Mouse (Mus musculus): ENCODE results near the gene Ap3b2. TPM values are rescaled to one million over a fixed set of nuclear protein-coding genes. Genes with fewer than 3 reads are reported as not detected.

Gene Ap3b2
- total and polyA plus RNA-seq, 3 experiments = 0.12 to 0.34 TPM; not detected in 1

GRCm38 (mm10) chr7:81538070-81538675 lies 44.4 kb upstream of the Ap3b2 start:
- TF ChIP-seq POLR2A (IDR thresholded peaks at IDR 0.05; ENCODE audit: insufficient read depth, low read depth, low read length) = no peak
- no peak for TF ChIP-seq EP300 (IDR thresholded peaks at IDR 0.05; ENCODE audit: insufficient read depth, low read depth, low read length)
- TF ChIP-seq CTCF (IDR thresholded peaks at IDR 0.05) = no peak
- Histone ChIP-seq H3K36me3 (ENCODE audit: control insufficient read depth, insufficient read depth, low read length) (no peaks in the 10 kb centered on the region), H3K27me3 (ENCODE audit: control insufficient read depth, insufficient read depth, low read length) (no peaks in the 10 kb centered on the region), H3K79me2 (replicated peaks; ENCODE audit: control insufficient read depth, insufficient read depth, low read length) (no peaks in the 10 kb centered on the region), H3K9ac (ENCODE audit: low read depth, low read length) (no peak overlapping the region), H3K27ac (no peak overlapping the region), H3K4me1 (ENCODE audit: control insufficient read depth, insufficient read depth, low read length) (peaks cover 1% of the 10 kb centered on the region; the same call in 1 of the 2 replicates), H3K4me3 (no peak overlapping the region)
- 76% methylated on average over 2 of the region's 2 CpGs for WGBS
- DNase-seq = no peak
- intact Hi-C loops (cut with DNase I) = no loop called here

DNA sequence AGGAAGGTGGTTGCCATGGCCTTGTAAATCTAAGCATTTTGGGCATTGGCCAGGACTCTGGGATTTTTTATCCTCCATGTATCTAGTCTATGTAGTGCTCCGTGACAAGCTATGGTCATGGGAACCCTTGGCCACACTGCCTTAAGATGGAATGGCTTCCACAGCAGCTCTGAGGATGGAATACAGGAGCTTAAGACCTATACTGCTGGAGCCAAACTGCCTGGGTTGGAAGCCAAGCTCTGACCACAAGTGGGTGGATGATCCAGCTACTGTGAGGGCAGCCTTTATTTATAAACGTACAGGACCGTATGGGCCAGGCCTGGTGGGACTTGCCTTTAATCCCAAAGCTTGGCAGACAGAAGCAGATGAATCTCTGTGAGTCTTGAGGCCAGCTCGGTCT lies 42.8 kb upstream of the Ap3b2 start:
- no peaks in the 10 kb centered on the region for H3K36me3 ChIP-seq (ENCODE audit: control insufficient read depth, insufficient read depth, low read length)
- 69% methylated on average over 4 of the region's 4 CpGs for WGBS
- no peak overlapping the region for H3K4me3 ChIP-seq
- no peak overlapping the region for H3K9ac ChIP-seq (ENCODE audit: low read depth, low read length)
- intact Hi-C loops (cut with DNase I) = no loop called here
- no peaks in the 10 kb centered on the region for H3K4me1 ChIP-seq (ENCODE audit: control insufficient read depth, insufficient read depth, low read length)
- DNase-seq = no peak
- H3K27me3 ChIP-seq (ENCODE audit: control insufficient read depth, insufficient read depth, low read length) = no peaks in the 10 kb centered on the region
- TF ChIP-seq CTCF (IDR thresholded peaks at IDR 0.05) (no peak), EP300 (IDR thresholded peaks at IDR 0.05; ENCODE audit: insufficient read depth, low read depth, low read length) (no peak), POLR2A (IDR thresholded peaks at IDR 0.05; ENCODE audit: insufficient read depth, low read depth, low read length) (no peak)
- no peak overlapping the region for H3K27ac ChIP-seq
- no peaks in the 10 kb centered on the region for H3K79me2 ChIP-seq (replicated peaks; ENCODE audit: control insufficient read depth, insufficient read depth, low read length)

DNA sequence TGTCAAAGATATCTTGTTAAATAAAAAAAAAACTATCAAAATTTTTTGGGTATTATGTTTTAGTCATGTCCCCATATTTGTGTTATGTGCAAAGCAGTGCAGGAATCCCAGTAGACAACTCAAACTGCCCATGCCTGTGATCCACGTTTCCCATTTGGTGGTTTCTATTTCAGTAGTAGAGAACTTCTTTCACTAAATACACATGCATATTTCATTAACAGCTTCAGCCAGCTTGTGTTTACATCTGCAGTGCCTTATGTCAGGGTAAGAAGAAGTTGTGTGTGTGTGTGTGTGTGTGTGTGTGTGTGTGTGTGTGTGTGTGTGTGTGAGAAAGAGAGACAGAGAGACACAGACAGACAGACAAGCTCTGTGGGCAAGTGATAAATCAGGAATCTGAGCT lies 37.7 kb upstream of the Ap3b2 start:
- Histone ChIP-seq H3K4me3 (no peak overlapping the region), H3K9ac (ENCODE audit: low read depth, low read length) (no peak overlapping the region), H3K36me3 (ENCODE audit: control insufficient read depth, insufficient read depth, low read length) (no peaks in the 10 kb centered on the region; the same call in 1 of the 2 replicates), H3K79me2 (replicated peaks; ENCODE audit: control insufficient read depth, insufficient read depth, low read length) (peaks cover 2% of the 10 kb centered on the region; the same call in 1 of the 2 replicates), H3K27me3 (ENCODE audit: control insufficient read depth, insufficient read depth, low read length) (no peaks in the 10 kb centered on the region), H3K27ac (no peak overlapping the region), H3K4me1 (ENCODE audit: control insufficient read depth, insufficient read depth, low read length) (no peaks in the 10 kb centered on the region)
- TF ChIP-seq POLR2A (IDR thresholded peaks at IDR 0.05; ENCODE audit: insufficient read depth, low read depth, low read length) (no peak), EP300 (IDR thresholded peaks at IDR 0.05; ENCODE audit: insufficient read depth, low read depth, low read length) (no peak)
- DNase-seq = no peak
- intact Hi-C loops (cut with DNase I) = no loop called here
- WGBS = 62% methylated on average over 1 of the region's 1 CpGs

GRCm38 (mm10) chr7:81528918-81529317 lies 35.2 kb upstream of the Ap3b2 start:
- no peak for TF ChIP-seq EP300 (IDR thresholded peaks at IDR 0.05; ENCODE audit: insufficient read depth, low read depth, low read length)
- Histone ChIP-seq H3K79me2 (replicated peaks; ENCODE audit: control insufficient read depth, insufficient read depth, low read length) (peaks cover 4% of the 10 kb centered on the region), H3K36me3 (ENCODE audit: control insufficient read depth, insufficient read depth, low read length) (peaks cover 3% of the 10 kb centered on the region), H3K4me3 (no peak overlapping the region), H3K27ac (no peak overlapping the region), H3K4me1 (ENCODE audit: control insufficient read depth, insufficient read depth, low read length) (peaks cover 1% of the 10 kb centered on the region; the same call in 1 of the 2 replicates), H3K27me3 (ENCODE audit: control insufficient read depth, insufficient read depth, low read length) (no peaks in the 10 kb centered on the region), H3K9ac (ENCODE audit: low read depth, low read length) (no peak overlapping the region)
- DNase-seq = no peak
- intact Hi-C loops (cut with DNase I) = no loop called here
- 85% methylated on average over 8 of the region's 8 CpGs for WGBS

GRCm38 (mm10) chr7:81523663-81524017 lies 29.9 kb upstream of the Ap3b2 start:
- intact Hi-C loops (cut with DNase I) = loop anchor here (1.0 to 5.0 kb wide), 2 partner anchors 48 to 176 kb away; partner anchors contain the start of genes Rps17 and Whamm
- peaks cover 3% of the 10 kb centered on the region; the same call in 1 of the 2 replicates for H3K4me1 ChIP-seq (ENCODE audit: control insufficient read depth, insufficient read depth, low read length)
- peaks cover 3% of the 10 kb centered on the region for H3K36me3 ChIP-seq (ENCODE audit: control insufficient read depth, insufficient read depth, low read length)
- peak overlapping the region; percentile 81 for H3K4me3 ChIP-seq
- DNase-seq = no peak
- 2% methylated on average over 13 of the region's 13 CpGs for WGBS
- no peak for TF ChIP-seq CTCF (IDR thresholded peaks at IDR 0.05)
- H3K27ac ChIP-seq = peak overlapping the region; percentile 87
- H3K79me2 ChIP-seq (replicated peaks; ENCODE audit: control insufficient read depth, insufficient read depth, low read length) = peaks cover 4% of the 10 kb centered on the region
- H3K27me3 ChIP-seq (ENCODE audit: control insufficient read depth, insufficient read depth, low read length) = no peaks in the 10 kb centered on the region
- H3K9ac ChIP-seq (ENCODE audit: low read depth, low read length) = peak overlapping the region; percentile 71

DNA sequence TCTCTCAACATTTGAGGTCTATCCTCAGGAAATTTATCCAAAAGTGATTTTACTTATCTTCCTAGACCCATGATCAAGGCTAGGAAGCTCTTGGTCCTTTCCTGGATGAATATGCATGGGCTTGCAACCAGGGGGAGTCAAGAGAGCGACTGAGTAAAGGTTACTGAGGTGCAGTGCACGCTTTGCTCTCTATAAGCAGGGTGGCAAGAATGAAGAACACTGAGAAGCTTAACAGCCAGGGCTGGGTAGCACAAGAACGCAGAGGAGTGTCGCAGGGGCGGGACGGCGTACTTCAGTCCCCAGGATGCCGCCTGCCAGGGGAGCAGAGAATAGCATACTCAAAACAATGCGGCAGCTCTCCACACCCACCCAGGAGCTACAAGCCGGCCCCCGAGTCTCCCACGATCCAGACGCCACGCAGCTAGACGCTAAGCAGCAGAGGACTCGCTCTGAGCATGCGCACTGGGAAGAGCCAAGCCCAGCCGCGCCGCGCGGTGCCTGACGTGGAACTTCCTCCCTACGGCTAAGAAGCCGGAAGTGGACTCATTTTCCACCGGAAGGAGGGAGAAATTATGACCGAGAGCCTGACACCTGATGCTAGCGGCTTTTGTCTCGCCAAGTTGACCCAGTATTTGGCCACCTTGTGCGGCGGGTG lies 29.4 kb upstream of the Ap3b2 start:
- intact Hi-C loops (cut with DNase I) = loop anchor here (1.0 to 5.0 kb wide), 2 partner anchors 48 to 176 kb away; partner anchors contain the start of genes Rps17 and Whamm
- peaks cover 3% of the 10 kb centered on the region; the same call in 1 of the 2 replicates for H3K4me1 ChIP-seq (ENCODE audit: control insufficient read depth, insufficient read depth, low read length)
- WGBS = under 1% methylated on average over 31 of the region's 31 CpGs

More for the DNA sequence above, 29.4 kb upstream of the Ap3b2 start:
- peaks cover 4% of the 10 kb centered on the region for H3K79me2 ChIP-seq (replicated peaks; ENCODE audit: control insufficient read depth, insufficient read depth, low read length)
- no peaks in the 10 kb centered on the region for H3K27me3 ChIP-seq (ENCODE audit: control insufficient read depth, insufficient read depth, low read length)
- H3K27ac ChIP-seq = peak overlapping the region; percentile 87
- peaks cover 3% of the 10 kb centered on the region for H3K36me3 ChIP-seq (ENCODE audit: control insufficient read depth, insufficient read depth, low read length)
- TF ChIP-seq EP300 (IDR thresholded peaks at IDR 0.05; ENCODE audit: insufficient read depth, low read depth, low read length) = peak; percentile 84
- peak; percentile 96 for TF ChIP-seq POLR2A (IDR thresholded peaks at IDR 0.05; ENCODE audit: insufficient read depth, low read depth, low read length)
- peak; percentile 43 for TF ChIP-seq CTCF (IDR thresholded peaks at IDR 0.05)
- DNase-seq = peak; percentile 87 to 92
- H3K9ac ChIP-seq (ENCODE audit: low read depth, low read length) = peak overlapping the region; percentile 71
- H3K4me3 ChIP-seq = peak overlapping the region; percentile 81

Data from heart, adult 2 months (tissue).